Mouse (Mus musculus): ENCODE data around the gene Fah.

DNA sequence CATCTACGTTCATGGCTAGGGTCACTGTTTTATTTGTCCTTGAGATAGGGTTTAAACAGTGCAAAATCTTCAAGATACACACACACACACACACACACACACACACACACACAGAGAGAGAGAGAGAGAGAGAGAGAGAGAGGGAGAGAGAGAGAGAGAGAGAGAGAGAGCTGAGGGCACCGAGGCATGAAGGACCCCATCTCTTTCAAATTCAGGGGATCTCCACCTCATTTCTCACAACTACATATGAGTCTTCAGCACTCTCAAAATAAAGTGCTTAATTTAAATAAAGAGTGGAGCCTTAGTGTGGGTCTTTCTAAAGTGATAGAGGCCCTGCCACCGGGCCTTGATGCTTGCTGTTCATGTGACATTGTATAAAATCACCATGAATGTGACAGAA lies 10.5 kb downstream of the Fah start:
- TF ChIP-seq CTCF (IDR thresholded peaks at IDR 0.05; ENCODE audit: low read depth, low read length) = no peak
- TF ChIP-seq GATA2 (IDR thresholded peaks at IDR 0.05; ENCODE audit: borderline replicate concordance, low read depth, low read length) = no peak
- TF ChIP-seq POLR2AphosphoS5 (IDR thresholded peaks at IDR 0.05; ENCODE audit: insufficient replicate concordance, low read depth, low read length) = no peak
- no peak for TF ChIP-seq TAL1 (conservative IDR thresholded peaks at IDR 0.05; ENCODE audit: low read depth, low read length)
- no peak for TF ChIP-seq GATA1 (IDR thresholded peaks at IDR 0.05; ENCODE audit: borderline replicate concordance, low read length)
